Mouse (Mus musculus): ENCODE results near the gene Trp53inp2.

Trp53inp2 gene

GRCm38 (mm10) chr2:155380261-155381059, at the start of gene Trp53inp2:
TSS of gene Trp53inp2 (plus strand) at chr2:155381059.
- DNase-seq, result no peak

GRCm38 (mm10) chr2:155331351-155331750, 49.5 kb upstream of the Trp53inp2 start:
- no peak for DNase-seq

GRCm38 (mm10) chr2:155333421-155333820, 47.4 kb upstream of the Trp53inp2 start:
- no peak for DNase-seq

- DNase-seq, result no peak
Observed at GRCm38 (mm10) chr2:155335231-155335630, 45.6 kb upstream of the Trp53inp2 start.

- no peak for DNase-seq
Observed at GRCm38 (mm10) chr2:155336254-155336653, 44.6 kb upstream of the Trp53inp2 start.

- no peak for DNase-seq
Observed at GRCm38 (mm10) chr2:155340166-155340565, 40.7 kb upstream of the Trp53inp2 start.

- no peak for DNase-seq
Observed at GRCm38 (mm10) chr2:155346670-155347069, 34.2 kb upstream of the Trp53inp2 start.

- DNase-seq, result no peak
Observed at GRCm38 (mm10) chr2:155354402-155354801, 26.5 kb upstream of the Trp53inp2 start.

- peak; percentile 99 for DNase-seq
Observed at GRCm38 (mm10) chr2:155356971-155357591, 23.8 kb upstream of the Trp53inp2 start, which contains the start of gene Pigu. TSS of gene Pigu (minus strand) at chr2:155357430.

GRCm38 (mm10) chr2:155357686-155358399, 23.0 kb upstream of the Trp53inp2 start:
- no peak for DNase-seq

GRCm38 (mm10) chr2:155367635-155368284, 13.1 kb upstream of the Trp53inp2 start:
- DNase-seq, result no peak

GRCm38 (mm10) chr2:155369333-155369883, 11.5 kb upstream of the Trp53inp2 start:
- peak; percentile 34 for DNase-seq

- DNase-seq, result no peak
Observed at GRCm38 (mm10) chr2:155372451-155372850, 8.4 kb upstream of the Trp53inp2 start.

- DNase-seq, result no peak
Observed at GRCm38 (mm10) chr2:155373302-155373701, 7.6 kb upstream of the Trp53inp2 start.

- no peak for DNase-seq
Observed at GRCm38 (mm10) chr2:155373886-155374285, 7.0 kb upstream of the Trp53inp2 start.

- DNase-seq, result no peak
Observed at GRCm38 (mm10) chr2:155374521-155374920, 6.3 kb upstream of the Trp53inp2 start.

GRCm38 (mm10) chr2:155376191-155376590, 4.7 kb upstream of the Trp53inp2 start:
- no peak for DNase-seq

GRCm38 (mm10) chr2:155381060-155381437, 190 bp downstream of the Trp53inp2 start:
- DNase-seq, result no peak

- peak; percentile 98 for DNase-seq
Observed at GRCm38 (mm10) chr2:155381643-155382331, 928 bp downstream of the Trp53inp2 start.

- DNase-seq, result no peak
Observed at GRCm38 (mm10) chr2:155382332-155382700, 1.5 kb downstream of the Trp53inp2 start.

- peak; percentile 28 for DNase-seq
Observed at GRCm38 (mm10) chr2:155382791-155383438, 2.1 kb downstream of the Trp53inp2 start.

GRCm38 (mm10) chr2:155385090-155385489, 4.2 kb downstream of the Trp53inp2 start:
- peak; percentile 86 for DNase-seq

All from retina, postnatal 1 day (tissue).